Mouse (Mus musculus) myocyte (in vitro differentiated cells): ENCODE results near the gene Cacnb3.
A peak's percentile ranks its signal among the peaks of the same experiment; 100 is the strongest.

Experiments
- CEBPB ChIP-seq: IDR thresholded peaks from 2 replicates; pipeline ENCODE4 v1.6.1; 2011; ENCODE audit warnings: mild to moderate bottlenecking, moderate library complexity; ENCODE audit not compliant: poor library complexity, insufficient read depth, severe bottlenecking
- MYOG ChIP-seq, 3 experiments: IDR thresholded peaks; one replicate each; pipeline ENCODE4 v1.6.1; 2011; ENCODE audit warnings: control low read depth in 2 of 3, low read depth in 2 of 3, mild to moderate bottlenecking in 2 of 3; ENCODE audit not compliant: insufficient read length in 2 of 3, control insufficient read depth in 1 of 3, insufficient read depth in 1 of 3
- POLR2A ChIP-seq: IDR thresholded peaks from one replicate; pipeline ENCODE4 v1.6.1; 2011; ENCODE audit warnings: low read depth, mild to moderate bottlenecking, control low read depth, moderate library complexity; ENCODE audit not compliant: insufficient read length
- TCF12 ChIP-seq: IDR thresholded peaks from one replicate; pipeline ENCODE4 v1.6.1; 2011; ENCODE audit warnings: mild to moderate bottlenecking, control low read depth; ENCODE audit not compliant: poor library complexity, insufficient read depth, severe bottlenecking

DNA sequence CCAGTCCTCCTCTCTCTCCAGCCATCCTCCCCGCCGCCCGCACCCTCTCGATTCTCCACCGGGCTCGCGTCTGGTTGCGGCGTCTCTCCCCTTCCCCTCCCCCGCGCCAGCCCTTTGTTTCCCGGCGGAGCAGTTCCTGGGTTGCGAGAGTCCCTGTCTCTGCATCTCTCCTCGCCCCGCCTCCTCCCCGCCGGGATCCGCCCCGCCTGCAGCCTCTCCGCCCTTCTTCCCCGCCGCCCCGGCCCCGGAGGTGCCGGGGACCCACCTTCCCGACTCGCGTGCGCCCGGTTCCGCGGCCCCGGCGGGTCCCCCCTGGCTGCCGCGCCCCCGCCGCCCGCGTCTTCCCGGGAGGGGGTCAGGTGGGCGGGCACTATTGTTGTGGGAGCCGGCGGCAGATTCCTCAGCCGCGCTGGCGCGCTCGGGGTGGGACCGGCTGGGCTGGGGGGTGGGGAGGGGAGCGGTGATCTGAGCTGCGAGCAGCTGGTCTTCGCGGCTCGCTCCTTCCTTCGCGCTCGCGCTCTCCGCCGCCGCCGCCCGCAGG lies 4.0 kb downstream of the Cacnb3 start:
- TF ChIP-seq POLR2A: peak; percentile 63
- no peak for TF ChIP-seq CEBPB
- no peak for TF ChIP-seq TCF12
- TF ChIP-seq MYOG (IDR thresholded peaks at IDR 0.05; ENCODE audit: control insufficient read depth in 1 of 3, insufficient read depth in 1 of 3, insufficient read length in 2 of 3, low read depth in 2 of 3): peak in 2 of 3 experiments; percentile 65 to 82
